Mouse (Mus musculus) cerebellum, adult 2 months (tissue): Measurements from ENCODE around the gene Dnmt3b. TPM values are rescaled to one million over a fixed set of nuclear protein-coding genes. Genes with fewer than 3 reads are reported as not detected.

ENCODE experiments used
- DNase-seq, 2 experiments: peaks; one replicate each; pipeline ENCODE4 v3.0.0; 2021
- H3K27ac ChIP-seq: fragments of 200-500 bp; 2 replicates; pipeline ENCODE4 v1.5.1; 2012; ENCODE audit warnings: low read length, control low read depth, inconsistent platforms; ENCODE audit not compliant: insufficient read depth
- H3K27me3 ChIP-seq: fragments of 200-500 bp; 2 replicates; pipeline ENCODE4 v1.6.1; 2012; ENCODE audit warnings: inconsistent platforms, mild to moderate bottlenecking, low read length, moderate library complexity; ENCODE audit not compliant: control insufficient read depth, insufficient read depth
- H3K4me1 ChIP-seq: fragments of 200-500 bp; 2 replicates; pipeline ENCODE4 v1.6.1; 2011; ENCODE audit warnings: low read length; ENCODE audit not compliant: control insufficient read depth, insufficient read depth
- H3K4me3 ChIP-seq: fragments of 200-500 bp; replicated peaks from 2 replicates; pipeline ENCODE3; 2011; ENCODE audit warnings: mild to moderate bottlenecking, low read depth, low read length, control low read depth; ENCODE audit not compliant: insufficient read depth
- CTCF ChIP-seq: fragments of 200-500 bp; IDR thresholded peaks from 2 replicates; pipeline ENCODE4 v1.5.1; 2011; ENCODE audit warnings: low read depth, mild to moderate bottlenecking, control low read depth, low read length, moderate library complexity, borderline replicate concordance; ENCODE audit not compliant: insufficient read depth
- POLR2A ChIP-seq: fragments of 200-500 bp; IDR thresholded peaks from 2 replicates; pipeline ENCODE4 v1.6.1; 2011; ENCODE audit warnings: low read length, control low read depth, borderline replicate concordance; ENCODE audit not compliant: insufficient read depth
- WGBS: fragments of 180-500 bp; shearing (Covaris S2); methylation state at CpG from one replicate; pipeline ENCODE4 v1.1.7; 2018; 5-methylcytosine and 5-hydroxymethylcytosine counted together
- polyA plus RNA-seq: library from polyadenylated mRNA; depleted of rRNA; stranded (reverse); fragments of >200 nt; gene quantifications from 2 replicates; pipeline ENCODE4 v1.2.3, GENCODE M21; 2012

Gene Dnmt3b
- polyA plus RNA-seq, 1 experiment = 1.6 TPM

DNA sequence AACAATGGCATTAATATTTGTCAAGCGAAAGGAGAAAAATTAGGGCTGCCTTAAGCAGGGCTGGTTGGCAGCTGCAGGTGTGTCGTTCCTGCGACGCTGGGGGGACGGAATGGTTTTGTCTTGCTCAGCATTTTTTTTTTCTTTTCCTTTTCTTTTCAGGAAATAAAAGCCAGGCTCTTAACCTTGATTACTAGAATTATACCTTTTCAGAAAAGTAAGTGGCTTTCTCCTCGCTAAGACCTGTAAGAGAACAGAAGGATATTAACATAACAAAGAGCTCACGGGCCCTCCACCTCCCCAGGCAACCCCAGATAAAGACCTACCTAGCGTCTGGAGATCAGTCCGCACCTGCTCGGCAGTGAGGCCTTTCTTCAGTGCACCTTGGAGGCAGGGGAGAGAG, 26.8 kb upstream of the Dnmt3b start:
- Histone ChIP-seq H3K4me3 (no peak overlapping the region), H3K27ac (no peak overlapping the region), H3K4me1 (no peaks in the 10 kb centered on the region), H3K27me3 (no peaks in the 10 kb centered on the region)
- no peak for DNase-seq
- TF ChIP-seq CTCF = no peak
- 71% methylated on average over 10 of the region's 10 CpGs for WGBS

DNA sequence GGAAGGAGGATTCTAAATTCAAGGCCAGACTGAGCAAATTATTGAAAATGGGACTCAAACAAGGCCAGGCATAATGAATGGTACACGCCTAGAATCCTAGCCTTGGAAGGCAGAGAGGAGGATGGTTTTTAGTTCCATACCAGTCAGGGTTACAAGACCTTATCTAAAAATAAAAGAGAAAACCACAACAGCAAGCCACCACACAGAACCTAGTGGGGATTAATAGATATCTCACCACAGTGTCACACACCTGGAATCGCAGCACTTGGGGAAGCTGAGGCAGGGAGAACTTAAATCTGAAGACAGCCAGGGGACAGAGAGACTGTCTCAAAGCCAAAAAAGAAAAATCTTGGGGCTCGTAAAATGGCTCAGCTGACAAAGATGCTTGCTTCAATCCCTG, 18.3 kb upstream of the Dnmt3b start:
- Histone ChIP-seq H3K4me3 (no peak overlapping the region), H3K4me1 (no peaks in the 10 kb centered on the region), H3K27me3 (no peaks in the 10 kb centered on the region), H3K27ac (no peak overlapping the region)
- no peak for TF ChIP-seq CTCF
- no peak for TF ChIP-seq POLR2A
- DNase-seq = no peak
- 90% methylated on average over 3 of the region's 3 CpGs for WGBS

DNA sequence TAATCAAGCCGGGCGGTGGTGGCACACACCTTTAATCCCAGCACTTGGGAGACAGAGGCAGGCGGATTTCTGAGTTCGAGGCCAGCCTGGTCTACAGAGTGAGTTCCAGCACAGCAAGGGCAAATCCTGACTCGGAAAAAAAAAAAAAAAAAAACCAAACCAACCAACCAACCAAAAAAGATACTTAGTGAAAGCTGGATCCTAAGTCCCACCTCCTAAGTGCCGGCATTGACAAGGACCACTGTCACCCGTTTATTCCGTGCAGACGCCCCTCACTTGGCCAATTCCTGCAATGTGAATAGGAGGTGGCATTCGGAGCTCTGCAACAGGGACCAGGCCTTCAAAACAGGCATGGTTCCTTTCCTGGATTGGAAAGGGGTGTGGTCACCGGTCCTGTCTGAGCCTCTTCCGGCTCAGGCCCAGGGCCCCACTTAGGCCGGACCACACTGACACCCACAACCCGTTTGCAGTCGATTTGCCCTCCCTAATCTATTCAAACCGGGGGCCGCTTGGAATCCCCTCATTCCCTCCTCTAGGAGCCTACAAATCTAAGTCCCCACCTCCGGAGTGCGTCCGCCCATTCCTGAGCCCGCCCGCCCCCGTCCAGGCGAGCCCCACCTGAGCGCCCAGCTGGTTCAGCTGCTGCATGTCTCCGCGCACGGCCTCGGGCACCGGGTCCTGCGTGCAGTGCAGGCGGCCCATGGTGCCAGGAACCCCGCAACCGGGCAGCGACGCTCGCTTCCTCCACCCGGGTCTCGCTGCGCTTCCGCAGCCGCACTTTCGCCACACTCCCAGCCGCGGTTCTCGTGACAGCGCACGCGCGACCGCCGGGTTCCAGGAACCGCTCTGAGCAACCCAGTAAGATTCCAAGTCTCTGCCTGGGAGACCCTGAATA, 17.0 kb upstream of the Dnmt3b start, which contains the start of gene Commd7:
Gene Commd7 (minus strand): TSS at position 806 of the 895 bp plus-strand sequence.
- DNase-seq = peak; percentile 89 to 93
- peak; percentile 67 for TF ChIP-seq POLR2A
- no peak for TF ChIP-seq CTCF
- Histone ChIP-seq H3K27me3 (no peaks in the 10 kb centered on the region), H3K4me1 (no peaks in the 10 kb centered on the region), H3K4me3 (peak within 1 kb of the TSS; percentile 84), H3K27ac (peak within 1 kb of the TSS; percentile 68; the same call in 1 of the 2 replicates)
- WGBS = 4% methylated on average over 53 of the region's 53 CpGs

DNA sequence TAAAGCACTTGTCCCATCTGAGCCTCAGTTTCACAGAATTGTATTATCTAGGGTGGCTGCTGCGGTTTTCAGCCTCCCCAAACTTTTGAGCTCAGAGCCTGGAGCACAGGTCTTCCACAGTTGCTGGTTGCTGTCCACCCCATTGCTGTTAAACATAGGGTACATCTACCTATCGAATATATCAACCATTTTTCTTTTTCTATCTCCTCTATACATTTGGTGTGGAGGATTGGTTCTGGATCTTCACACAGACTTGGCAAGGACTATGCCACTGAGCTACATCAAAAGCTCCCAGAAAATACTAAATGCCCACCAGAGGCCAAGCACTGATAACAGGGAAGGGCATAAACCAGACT, 16.4 kb upstream of the Dnmt3b start:
- Histone ChIP-seq H3K27me3 (no peaks in the 10 kb centered on the region), H3K4me1 (no peaks in the 10 kb centered on the region), H3K27ac (peak overlapping the region; percentile 68; the same call in 1 of the 2 replicates), H3K4me3 (peak overlapping the region; percentile 84)
- 15% methylated on average over 2 of the region's 2 CpGs for WGBS
- TF ChIP-seq CTCF (no peak), POLR2A (no peak)
- DNase-seq = no peak

DNA sequence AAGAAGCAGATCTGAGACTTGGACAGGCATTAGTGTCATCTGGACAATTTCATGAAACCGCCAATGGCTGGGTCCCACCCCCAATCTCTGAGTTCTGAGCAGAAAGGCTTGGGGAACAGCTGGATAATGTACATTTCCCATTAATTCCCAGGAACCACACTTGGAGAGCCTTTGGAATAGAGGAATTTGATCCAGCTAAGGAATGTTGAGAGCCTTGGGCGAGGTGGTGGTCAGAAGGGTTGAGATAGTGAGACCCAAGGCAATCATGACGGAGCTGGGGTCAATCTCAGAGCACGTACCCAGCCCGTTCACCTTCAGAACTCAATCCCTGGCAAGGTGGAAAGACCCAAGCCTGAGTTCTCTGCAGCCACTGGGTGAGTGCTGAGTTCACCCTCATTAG, 16.0 kb upstream of the Dnmt3b start:
- H3K4me1 ChIP-seq = no peaks in the 10 kb centered on the region

DNA sequence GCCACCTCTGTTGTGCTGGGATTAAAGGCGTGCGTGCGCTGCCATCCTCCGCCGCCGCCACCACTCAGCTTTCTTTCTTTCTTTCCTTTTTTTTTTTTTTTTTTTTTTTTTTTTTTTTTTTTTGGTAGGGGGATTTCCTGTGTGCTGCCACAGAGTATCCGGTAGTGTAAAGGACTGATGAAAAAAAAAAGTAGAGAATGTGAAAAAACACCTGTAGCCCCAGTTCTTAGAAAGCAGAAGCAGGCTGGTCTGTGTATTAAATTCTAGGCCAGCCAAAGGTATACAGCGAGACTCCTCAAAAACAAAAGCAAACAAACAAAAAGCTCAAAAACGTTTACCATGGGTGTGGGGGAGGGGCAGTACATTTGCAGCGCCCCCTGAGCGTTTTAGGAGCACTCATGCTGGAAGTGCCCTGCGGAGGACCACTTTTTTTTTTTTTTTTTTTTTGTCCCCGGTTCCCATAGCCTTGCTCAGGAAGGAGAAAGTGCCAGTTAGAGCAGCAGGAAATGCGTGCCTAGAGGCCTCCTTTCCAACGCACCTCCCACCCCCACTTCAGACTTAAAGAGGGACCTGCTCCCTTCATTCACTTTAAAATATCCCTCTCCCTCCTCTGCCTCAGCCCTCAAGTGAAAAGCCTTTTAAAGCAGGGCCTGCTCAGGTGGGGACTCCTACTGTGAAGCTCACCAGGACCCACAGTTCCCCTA, 10.1 kb upstream of the Dnmt3b start:
- DNase-seq = no peak
- TF ChIP-seq CTCF (no peak), POLR2A (no peak)

More for the DNA sequence above, 16.0 kb upstream of the Dnmt3b start:
- H3K4me3 ChIP-seq = no peak overlapping the region
- TF ChIP-seq POLR2A (no peak), CTCF (no peak)
- WGBS = 98% methylated on average over 5 of the region's 5 CpGs
- no peaks in the 10 kb centered on the region for H3K27me3 ChIP-seq
- DNase-seq = no peak
- no peak overlapping the region for H3K27ac ChIP-seq

DNA sequence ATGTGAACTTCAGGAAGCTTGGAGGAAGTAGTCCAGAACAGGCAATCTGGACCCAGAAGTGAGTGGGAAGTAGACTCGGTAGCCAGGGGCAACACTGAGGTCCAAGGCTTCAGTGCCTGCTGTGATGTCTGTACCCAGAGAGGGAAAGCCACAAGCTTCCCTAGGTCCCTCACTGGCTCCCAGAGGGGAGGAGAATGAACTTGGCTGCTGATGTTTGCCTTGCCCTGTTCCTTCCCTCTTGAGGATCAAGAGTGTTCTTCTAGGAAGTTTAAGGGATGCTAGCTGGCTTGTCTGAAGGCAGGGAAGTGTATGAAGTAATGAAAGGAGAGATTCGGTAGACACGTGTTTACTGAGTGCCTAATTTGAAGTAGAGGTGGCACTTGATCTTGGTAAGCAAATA, 6.8 kb upstream of the Dnmt3b start:
- TF ChIP-seq CTCF (no peak), POLR2A (no peak)
- WGBS = 25% methylated on average over 3 of the region's 3 CpGs
- no peaks in the 10 kb centered on the region for H3K4me1 ChIP-seq
- no peak overlapping the region for H3K4me3 ChIP-seq
- H3K27me3 ChIP-seq = no peaks in the 10 kb centered on the region
- H3K27ac ChIP-seq = no peak overlapping the region
- no peak for DNase-seq

More for the DNA sequence above, 10.1 kb upstream of the Dnmt3b start:
- Histone ChIP-seq H3K27me3 (no peaks in the 10 kb centered on the region), H3K4me1 (no peaks in the 10 kb centered on the region), H3K27ac (no peak overlapping the region), H3K4me3 (no peak overlapping the region)
- WGBS = 37% methylated on average over 15 of the region's 15 CpGs
